Mouse (Mus musculus): ENCODE results near the gene Gpbp1. TPM values are rescaled to one million over a fixed set of nuclear protein-coding genes. Genes with fewer than 3 reads are reported as not detected.
A peak's percentile ranks its signal among the peaks of the same experiment; 100 is the strongest.

Gpbp1 gene
- total RNA-seq, 2 experiments from 2014 or later: 78.1 to 95.5 TPM

DNA sequence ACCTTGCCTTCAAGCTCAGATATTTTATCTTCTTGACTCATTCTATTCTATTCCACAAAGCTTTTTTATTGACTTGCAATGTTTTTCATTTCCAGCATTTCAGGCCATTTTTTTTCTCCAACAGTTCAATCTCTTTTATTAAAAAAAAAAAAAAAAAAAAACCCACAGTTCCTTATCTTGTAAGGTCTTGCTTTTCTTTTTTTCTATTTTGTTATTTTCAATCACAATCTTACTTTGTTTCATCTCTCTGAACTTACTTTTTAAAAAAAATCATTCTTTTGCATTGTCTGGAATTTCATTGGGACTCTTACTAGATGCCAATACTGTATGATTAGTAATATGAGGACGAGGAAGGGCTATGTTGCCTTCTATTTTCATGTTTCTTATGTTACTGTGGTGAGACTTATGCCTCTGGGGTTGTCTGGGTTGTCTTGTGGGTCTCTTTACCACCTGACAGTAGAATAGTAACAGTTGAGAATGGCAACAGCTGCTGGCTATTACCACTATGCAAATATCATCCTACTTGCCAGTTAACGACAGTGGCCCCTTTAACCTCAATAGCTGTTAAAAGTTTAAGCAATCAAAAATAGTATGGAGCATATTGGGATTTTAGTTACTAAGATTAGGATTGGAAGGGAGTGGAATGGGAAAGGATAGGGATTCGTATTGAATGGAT is 19.2 kb downstream of the Gpbp1 start:
- DNase-seq: no peak

DNA sequence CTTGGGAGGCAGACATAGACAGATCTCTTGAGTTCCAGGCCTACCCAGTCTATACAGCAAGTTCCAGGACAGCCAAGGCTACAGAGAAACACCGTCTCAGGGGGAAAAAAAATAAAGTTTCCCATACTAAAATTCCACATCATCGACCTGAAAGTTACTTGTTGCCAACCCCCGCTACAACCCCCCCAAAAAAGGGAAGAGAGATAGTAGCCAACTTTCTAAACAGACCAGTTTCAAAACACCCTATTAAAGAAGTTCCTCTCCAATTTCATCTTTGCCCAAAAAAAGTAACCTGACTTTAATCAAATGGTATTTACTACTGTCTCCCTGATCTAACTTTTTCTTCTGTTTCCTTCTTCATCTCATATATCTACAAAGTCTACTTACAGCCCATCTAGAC is 22.6 kb downstream of the Gpbp1 start:
- DNase-seq: no peak

DNA sequence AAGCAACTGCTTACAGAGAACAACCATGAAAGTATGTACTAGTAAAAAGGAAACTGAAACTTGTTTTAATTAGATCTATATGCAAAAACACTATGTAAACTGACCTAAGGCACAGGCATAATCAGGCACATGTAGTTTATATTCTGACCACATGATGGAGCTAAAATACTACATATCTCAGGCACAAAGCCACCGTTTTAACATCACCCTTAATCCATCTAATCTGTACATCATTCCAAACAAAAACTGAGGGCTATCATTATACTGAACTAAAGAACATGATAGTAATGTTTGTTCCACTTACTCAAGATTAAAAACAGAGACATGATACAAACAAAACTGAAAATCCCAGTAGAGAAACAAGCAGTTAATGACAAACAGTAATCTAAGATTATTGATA is 28.5 kb downstream of the Gpbp1 start:
- DNase-seq: no peak

DNA sequence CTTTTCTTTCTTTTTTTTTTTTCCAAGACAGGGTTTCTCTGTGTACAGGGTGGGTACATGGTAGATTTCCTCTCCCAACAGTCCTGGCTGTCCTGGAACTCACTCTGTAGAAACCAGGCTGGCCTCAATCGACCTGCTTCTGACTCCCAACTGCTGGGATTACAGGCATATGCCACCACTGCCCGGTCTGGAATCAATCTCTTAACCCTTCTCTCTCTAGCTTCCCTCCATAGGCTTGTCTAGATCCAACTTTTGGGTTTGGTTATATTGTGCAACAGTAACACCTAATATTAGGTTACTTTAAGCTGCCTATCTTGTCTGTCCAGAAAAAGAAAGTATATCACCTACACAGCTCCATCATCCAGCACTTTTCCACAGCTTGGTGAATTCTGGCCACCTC is 33.1 kb downstream of the Gpbp1 start:
- DNase-seq: no peak

DNA sequence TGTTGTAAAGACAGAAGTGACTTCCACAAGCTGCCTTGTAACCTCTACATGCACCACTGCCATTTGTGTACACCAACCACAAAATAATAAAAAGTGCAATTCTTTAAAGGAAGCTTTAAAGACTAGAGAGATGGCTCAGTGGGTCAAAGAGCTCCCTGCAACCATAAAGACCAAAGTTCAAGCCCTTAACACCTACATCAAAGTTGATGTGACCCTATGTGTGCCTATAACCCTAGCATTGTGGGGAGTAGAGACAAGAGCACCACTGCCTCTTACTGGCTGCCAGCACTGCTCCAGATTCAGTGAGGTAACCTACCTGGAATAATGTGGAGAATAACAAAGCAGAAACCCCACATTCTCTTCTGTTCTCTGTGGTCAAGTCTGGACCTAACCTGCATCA is 45.6 kb downstream of the Gpbp1 start:
- no peak for DNase-seq

DNA sequence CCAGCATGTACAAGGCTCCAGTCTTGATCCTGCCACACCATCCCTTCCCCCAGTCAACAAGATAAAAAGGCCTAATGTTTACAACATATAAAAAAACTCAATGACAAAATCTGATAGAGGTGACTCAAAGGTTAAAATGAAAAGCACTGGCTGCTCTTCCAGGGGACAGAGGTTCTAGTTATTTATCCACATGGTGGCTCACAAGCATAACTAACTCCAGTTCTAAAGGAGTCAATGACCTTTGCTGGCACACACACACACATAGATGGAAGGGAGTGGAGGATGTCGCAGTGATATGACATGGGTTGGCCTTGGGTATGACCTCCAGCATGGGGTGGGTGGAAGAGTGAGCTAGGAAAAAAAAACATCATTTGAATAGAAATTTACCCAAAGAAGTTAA is 58.7 kb downstream of the Gpbp1 start:
- DNase-seq: peak; percentile 48 to 49

DNA sequence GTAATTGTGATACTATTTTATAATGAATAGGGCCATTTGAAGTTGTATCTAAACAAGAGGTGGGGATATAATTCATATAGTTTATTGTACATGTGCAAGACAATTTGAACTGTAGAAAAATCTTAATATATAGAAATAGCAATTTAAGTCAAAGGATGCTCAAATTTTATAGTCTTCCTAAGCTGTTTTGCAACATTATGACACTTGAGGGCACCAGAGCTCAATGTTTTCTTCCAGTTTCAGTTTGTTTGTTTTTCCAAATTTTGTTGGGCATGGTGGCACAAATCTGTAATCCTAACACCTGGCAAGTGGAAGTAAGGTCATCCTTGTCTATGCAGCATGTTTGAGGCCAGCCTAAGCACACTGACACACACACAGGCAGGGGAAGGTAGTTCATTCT is 68.6 kb downstream of the Gpbp1 start:
- DNase-seq: no peak

DNA sequence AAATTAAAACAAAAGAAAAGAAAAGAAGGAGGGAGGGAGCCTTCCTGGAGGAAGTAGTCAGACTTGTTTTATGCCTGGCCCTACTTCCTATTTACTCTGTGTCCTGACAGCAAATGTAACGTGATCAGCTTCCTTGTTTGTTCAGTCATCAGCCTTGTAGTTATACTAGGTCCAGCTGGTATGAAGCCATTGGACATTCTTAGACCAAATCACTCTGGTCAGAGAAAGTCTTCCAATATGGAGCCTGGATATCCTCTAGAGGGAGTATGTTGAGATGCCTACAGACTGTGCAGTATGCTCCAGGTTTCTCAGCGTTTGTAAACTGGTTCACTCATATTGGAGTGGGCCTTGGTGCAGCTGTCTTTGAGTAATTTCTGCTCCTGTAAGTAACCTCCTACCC is 71.8 kb downstream of the Gpbp1 start:
- DNase-seq: no peak

DNA sequence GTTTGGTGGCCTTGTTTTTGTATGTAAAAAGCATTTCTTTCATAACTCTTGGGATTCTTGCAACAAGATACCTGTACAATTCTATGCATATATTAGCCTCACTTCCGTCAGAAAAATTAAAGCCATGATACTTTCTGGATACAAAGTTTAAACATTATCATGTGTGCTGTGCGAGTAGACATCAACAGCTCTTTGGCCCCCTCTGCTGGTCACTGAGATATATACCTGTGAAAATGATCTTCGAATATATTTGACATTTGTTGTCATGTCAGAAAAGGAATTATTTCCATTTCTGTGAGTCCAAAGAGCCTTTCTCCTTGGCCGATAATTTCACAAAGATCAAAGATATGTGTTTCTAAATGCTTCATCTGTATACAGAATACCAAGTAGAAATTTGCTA is 76.8 kb downstream of the Gpbp1 start:
- peak; percentile 55 to 79 for DNase-seq

DNA sequence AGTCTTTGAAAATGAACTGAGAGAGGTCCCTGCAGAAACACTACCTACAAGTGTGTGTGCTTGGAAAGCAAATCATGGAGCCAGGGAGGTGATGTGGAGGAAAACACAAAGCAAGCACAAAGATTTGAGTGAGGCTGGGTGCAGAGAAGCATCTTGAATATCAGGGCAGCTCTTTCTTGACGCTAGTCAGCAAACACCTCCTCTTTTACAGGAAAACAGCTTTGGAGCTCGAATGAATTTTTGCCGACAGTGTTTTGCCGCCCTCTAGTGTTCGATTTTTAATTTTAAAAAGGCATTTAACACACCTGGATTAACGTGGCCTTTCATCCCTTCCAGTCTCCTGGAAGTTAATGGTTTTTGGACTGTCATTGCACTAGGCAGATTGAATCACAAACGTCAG is 79.1 kb downstream of the Gpbp1 start:
- peak in 1 of 2 experiments; percentile 20 for DNase-seq

DNA sequence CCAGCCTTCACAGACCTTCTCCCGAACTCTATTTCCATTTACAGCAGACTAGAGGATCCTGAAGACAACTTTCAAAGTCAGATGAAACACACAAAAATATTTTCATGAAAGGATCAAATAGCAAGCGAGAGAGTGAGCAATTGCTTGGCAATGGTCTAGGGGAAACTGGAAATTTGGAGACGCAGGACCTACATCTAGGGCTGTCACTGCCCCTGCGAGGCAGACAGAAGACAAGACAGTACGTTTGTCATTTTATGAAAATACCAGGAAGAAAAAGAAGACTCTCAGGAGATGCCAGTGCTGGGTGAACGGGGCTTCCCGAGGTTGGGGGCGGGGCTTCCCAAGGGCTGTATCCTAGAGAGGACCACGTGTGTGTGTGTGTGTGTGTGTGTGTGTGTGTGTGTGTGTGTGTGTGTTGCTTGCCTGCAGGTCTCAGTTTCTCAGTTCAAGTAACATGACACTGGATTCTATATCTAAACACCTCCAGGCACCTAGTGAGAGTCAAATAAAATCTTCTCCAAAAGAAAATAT is 83.0 kb downstream of the Gpbp1 start:
- peak in 1 of 2 experiments; percentile 44 for DNase-seq

DNA sequence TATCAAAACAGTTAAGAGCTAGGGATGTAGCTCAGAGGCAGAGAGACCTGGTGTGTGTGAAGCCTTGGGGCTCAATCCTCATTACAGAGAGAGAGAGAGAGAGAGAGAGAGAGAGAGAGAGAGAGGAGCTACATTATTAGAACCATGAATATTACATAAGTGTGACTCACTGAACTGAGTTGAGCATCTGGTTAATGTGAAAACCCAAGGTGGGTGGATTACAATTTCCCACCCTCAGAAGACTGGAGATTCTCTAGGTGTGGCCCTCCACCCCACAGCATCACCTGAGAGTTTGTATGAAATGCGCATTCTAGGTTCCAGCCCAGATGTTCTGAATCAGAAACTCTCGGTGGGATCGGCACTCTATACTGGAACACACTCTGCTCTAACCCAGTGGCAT is 84.0 kb downstream of the Gpbp1 start:
- DNase-seq: no peak

DNA sequence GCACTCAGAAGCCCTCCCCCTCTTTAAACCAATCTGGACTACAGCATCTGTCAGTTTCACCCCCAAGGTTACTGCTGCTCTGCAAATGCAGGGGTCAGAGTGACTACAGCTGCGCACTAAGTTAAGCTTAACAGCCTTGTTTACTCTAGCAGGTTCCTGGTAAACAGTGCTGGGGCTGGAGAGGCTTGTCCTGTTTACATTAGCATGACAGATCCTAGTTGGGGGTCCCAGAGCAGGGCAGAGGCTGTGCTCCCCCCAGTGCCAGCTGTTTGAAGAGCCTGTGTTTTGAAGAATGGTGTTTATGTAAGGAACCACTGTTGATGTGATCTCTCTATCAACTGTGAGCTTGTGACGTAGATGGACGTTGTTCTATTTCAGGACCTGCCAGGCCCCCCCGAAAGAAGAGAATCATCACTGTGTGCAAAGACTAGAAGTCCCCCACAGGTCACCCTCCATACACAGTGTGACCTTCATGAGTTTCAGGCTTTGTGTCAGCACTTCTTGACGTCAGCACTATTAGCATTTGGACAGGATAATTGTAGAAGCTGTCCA is 92.2 kb downstream of the Gpbp1 start:
- DNase-seq: peak in 1 of 2 experiments; percentile 7

DNA sequence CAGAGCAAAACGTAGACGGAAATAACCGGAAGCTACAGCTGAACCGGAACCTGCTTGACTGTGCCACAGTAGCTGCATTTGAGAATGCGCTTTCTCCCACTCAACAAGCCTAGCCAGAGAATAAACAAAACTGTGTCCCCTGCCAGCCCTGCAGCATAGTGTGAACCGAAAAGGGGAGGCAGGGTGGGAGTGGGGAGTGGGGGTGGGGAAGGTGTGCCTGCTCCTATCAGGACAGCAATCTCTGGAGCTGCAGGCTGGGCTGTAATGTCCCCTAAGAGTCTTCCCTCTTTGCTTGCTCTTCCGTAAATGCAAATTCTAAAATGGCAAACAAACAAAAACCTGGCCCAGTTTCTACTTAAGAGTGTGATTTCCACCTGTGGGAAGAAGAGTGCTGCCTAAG is 92.8 kb downstream of the Gpbp1 start:
- DNase-seq: no peak

DNA sequence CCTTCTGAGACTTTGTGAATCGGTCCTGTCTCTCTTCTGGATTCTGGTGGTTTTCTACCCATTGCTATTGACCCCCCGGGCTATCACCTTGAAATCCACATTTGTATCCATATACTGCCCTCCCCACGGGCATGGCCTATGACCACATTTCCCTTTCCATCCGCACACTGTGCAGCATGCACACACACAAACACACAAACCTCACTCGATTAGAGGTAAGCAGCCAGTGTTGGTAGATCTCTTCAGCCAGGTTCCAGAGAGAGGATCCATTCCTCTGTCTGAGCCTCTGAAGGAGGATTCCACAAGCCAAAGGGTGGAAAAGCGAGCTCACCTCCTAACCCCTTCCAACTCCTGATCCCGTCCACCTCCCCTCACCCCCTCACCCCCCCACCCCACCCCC is 94.4 kb downstream of the Gpbp1 start:
- DNase-seq: no peak

DNA sequence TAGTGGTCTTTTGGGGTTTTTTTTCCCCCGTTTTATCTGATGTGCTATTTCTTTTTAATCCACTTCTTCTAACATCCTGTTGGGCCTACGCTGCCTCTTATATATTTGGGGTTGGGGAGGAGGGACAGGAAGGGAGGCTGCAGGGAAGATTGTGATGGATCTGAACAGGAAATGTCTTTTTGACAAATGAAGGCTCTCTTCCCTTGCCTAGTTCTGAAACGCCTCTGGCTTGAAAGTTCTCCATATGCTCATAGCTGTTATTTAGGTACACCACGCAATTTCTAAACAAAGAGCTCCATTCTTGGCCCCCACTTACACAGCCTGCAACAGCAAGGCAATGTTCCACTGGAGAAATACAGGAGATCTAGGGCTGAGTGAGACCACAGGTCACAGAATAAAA is 95.0 kb downstream of the Gpbp1 start:
- DNase-seq: no peak

DNA sequence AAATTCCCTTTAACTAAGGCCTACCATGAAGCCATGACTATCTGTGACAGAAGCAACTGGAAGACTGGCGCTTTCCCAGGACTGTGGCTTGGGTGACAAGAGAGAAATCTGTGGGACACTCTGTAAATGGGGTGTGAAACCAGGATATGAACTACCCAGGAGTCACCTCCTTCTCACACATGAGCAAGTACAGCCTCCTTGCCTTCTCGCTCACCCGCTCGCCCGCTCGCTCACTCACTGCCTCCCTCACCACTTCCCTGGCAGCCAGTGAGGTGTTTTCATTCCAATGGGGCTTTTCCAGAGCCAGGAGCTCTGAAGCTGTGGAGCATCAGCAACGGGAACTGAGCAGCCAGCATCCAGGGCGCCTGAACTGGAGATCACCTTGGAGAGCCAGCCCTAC is 95.6 kb downstream of the Gpbp1 start:
- DNase-seq: peak in 1 of 2 experiments; percentile 9

DNA sequence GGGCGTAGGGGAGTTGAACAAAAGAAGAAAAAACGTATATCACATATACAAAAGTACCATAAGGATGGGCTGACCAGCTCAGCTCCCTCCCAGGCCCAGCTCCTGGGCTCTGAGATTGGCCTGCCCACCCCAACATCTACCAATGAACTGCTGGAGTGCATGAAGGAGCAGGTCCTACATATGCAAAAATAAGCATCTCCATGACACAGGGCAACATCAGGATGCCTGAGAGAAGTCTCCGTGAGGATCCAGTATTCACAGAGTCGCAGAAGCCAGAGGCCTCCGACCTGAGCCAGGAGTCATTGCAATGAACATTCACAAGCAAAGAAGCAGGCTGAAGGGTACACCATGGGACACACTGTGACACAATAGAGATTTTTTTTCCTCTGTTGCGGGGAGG is 96.5 kb downstream of the Gpbp1 start:
- DNase-seq: no peak

DNA sequence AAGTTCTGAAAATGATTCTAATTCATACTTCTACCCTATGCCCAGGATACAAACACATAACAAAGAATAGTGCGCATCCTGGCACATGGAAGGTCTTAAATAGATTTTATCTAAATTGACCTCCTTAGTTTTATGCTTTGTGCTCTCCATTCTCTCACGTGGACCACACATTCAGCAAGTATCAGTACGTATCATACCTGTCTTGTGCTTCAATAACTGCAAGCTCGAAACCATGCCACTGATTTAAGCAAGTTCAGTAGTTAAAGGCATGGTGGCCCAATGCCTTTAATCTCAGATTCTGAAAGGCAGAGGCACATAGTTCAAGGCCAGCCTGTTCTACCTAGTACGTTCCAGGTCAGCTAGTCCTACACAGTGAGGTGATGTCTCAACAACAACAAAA is 98.5 kb downstream of the Gpbp1 start:
- no peak for DNase-seq

DNA sequence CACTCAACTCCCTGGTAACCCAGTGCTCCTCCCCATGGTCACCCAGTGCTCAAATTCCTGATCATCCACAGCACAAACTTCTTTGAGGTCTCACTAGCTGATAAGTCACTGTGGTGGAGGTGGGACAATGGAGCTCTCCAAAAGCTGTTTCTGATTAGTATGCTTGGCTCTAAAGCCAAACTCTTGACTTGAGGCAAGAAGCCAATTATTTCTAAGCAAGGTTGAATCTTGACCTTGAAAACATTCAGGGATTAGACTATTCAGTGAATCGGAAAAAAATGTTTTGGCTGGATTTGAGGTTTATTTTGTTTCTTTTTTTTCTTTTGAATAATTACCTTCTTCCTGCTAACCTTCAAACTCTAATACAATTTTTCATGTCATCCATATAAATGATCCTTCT is 98.9 kb downstream of the Gpbp1 start:
- peak in 1 of 2 experiments; percentile 12 for DNase-seq

DNA sequence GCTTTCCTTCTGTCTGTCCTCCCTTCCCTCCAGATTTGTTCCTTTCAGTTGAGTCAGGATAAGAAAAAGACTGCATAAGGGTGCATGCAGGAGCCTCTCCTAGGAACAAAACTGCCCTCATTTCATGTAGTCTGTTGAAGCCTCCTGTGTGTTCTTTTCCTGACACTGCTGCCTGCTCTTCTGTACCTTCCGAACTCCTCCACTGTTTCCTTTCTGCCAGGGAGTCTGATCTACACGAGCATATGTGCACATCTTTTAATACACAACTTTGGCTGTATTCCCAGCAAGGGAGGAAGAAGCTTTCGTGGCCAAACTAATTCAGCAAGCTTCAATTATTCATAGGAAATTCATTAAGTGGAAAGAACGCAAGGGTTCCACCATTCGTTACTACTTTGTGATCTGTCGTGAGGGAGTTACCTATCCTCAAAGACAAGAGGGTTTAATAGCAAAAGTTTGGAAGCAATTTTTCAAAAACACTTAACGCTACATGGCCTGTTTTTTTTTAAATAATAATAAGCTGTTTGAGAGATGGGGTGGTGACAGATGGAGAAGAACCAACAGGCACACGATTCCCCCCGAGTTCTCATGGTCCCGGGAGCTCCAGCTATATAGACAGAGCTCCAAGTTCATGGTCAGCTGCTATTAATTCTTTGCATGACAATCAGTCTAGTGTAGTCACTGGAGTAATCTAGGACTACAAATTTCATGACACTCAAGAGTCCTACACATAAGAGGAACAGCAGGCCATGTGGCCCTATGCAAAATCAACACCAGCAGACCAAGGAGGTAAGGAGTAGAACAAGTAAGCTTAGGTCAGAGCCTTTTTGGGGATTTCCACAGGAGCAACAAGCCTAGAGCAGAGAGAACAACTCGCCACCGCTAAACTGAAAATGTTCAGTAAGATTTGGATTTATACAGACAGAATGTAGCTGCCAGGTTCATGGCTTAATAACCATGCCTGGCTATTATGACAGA is 105.6 kb downstream of the Gpbp1 start:
- no peak for DNase-seq
